Mouse (Mus musculus) embryonic facial prominence, embryonic 13.5 days (tissue): ENCODE measurements around the gene Foxj2. TPM values are rescaled to one million over a fixed set of nuclear protein-coding genes. Genes with fewer than 3 reads are reported as not detected.

Source experiments
- ATAC-seq: fragments of 200-750 bp; cut with Nextera tagmentation; 2 replicates; pipeline ENCODE4 v1.8.0; 2017; ENCODE audit warnings: low read depth; ENCODE audit not compliant: insufficient number of reproducible peaks, insufficient read depth, low FRiP score, low TSS enrichment
- H3K27ac ChIP-seq: fragments of 300-500 bp; sonication (generic); 2 replicates; pipeline ENCODE4 v1.5.1; 2015; ENCODE audit warnings: moderate library complexity, mild to moderate bottlenecking, inconsistent platforms
- H3K27me3 ChIP-seq: fragments of 300-500 bp; sonication (generic); 2 replicates; pipeline ENCODE4 v1.6.1; 2015; ENCODE audit warnings: mild to moderate bottlenecking, inconsistent platforms
- H3K36me3 ChIP-seq: fragments of 300-500 bp; sonication (generic); 2 replicates; pipeline ENCODE4 v1.6.1; 2015; ENCODE audit warnings: mild to moderate bottlenecking, inconsistent platforms
- H3K4me1 ChIP-seq: fragments of 300-500 bp; sonication (generic); 2 replicates; pipeline ENCODE4 v1.6.1; 2015; ENCODE audit warnings: inconsistent platforms
- H3K4me2 ChIP-seq: fragments of 300-500 bp; sonication (generic); 2 replicates; pipeline ENCODE4 v1.6.1; 2015; ENCODE audit warnings: moderate library complexity, mild to moderate bottlenecking, inconsistent platforms
- H3K4me3 ChIP-seq: fragments of 300-500 bp; sonication (generic); 2 replicates; pipeline ENCODE4 v1.5.1; 2015; ENCODE audit warnings: mild to moderate bottlenecking, inconsistent platforms
- H3K9ac ChIP-seq: fragments of 300-500 bp; sonication (generic); 2 replicates; pipeline ENCODE4 v1.6.1; 2015; ENCODE audit warnings: mild to moderate bottlenecking, inconsistent platforms
- H3K9me3 ChIP-seq: fragments of 300-500 bp; sonication (generic); 2 replicates; pipeline ENCODE4 v1.6.1; 2016; ENCODE audit warnings: inconsistent platforms
- WGBS: fragments of 180-500 bp; shearing (Covaris S2); methylation state at CpG from one replicate; pipeline ENCODE4 v1.1.7; 2015; ENCODE audit warnings: mixed read lengths; 5-methylcytosine and 5-hydroxymethylcytosine counted together
- polyA plus RNA-seq: library from polyadenylated mRNA; unstranded; fragments of >200 nt; fragmentation: Nextera tagmentation; extraction: Ambion mirVana; gene quantifications from 2 replicates; pipeline ENCODE4 v1.2.1, GENCODE M21; 2015

Gene Foxj2
- 6.2 and 6.8 TPM in 2 replicates for polyA plus RNA-seq

DNA sequence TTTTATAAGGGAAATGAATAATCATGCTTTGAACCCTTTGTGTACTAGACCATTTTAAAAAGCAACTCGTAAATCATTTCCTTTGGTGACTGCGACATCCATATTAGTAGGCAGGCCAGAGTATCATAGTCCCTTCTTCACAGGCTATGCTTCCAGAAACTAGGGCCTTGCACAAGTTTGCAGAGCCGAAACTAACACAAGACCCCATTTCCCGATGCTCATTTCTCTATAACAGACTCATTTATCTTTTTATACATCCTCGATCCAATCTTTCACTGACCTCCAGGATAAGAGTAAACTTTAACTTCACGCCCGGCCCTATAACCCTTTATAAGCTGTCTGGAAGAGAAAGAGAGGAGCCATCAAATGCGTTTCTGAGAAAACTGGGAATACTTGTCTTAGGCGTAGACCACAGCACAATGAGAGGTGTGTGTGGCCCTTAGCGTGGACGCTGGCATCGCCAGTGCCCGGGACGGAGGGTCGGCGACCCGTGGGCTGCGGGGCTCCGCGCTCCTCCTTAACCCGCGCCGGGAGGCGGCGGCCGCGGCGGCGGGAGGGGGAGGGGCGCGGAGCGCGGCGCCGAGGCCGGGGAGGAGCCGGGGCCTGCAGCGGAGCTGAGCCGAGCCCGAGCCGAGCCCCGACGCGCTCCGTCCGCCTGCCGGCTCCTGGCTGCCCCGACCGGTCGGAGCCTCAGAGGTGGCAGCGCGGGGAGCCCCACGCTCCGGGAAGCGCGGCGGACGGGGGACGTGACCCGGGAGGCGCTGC lies at the start of gene Foxj2:
TSS of gene Foxj2 (plus strand) at position 609 of the 765 bp plus-strand sequence.
- ATAC-seq: peak; percentile 87
- peak within 1 kb of the TSS; percentile 96 for H3K4me3 ChIP-seq
- H3K36me3 ChIP-seq: no peaks in the 10 kb centered on the region
- H3K27ac ChIP-seq: peak within 1 kb of the TSS; percentile 86
- no peaks in the 10 kb centered on the region for H3K27me3 ChIP-seq
- H3K9me3 ChIP-seq: no peaks in the 10 kb centered on the region
- peak within 1 kb of the TSS; percentile 80 for H3K4me2 ChIP-seq
- peak within 1 kb of the TSS; percentile 98 for H3K9ac ChIP-seq
- 2% methylated on average over 46 of the region's 61 CpGs for WGBS
- H3K4me1 ChIP-seq: peaks cover 28% of the 10 kb centered on the region

DNA sequence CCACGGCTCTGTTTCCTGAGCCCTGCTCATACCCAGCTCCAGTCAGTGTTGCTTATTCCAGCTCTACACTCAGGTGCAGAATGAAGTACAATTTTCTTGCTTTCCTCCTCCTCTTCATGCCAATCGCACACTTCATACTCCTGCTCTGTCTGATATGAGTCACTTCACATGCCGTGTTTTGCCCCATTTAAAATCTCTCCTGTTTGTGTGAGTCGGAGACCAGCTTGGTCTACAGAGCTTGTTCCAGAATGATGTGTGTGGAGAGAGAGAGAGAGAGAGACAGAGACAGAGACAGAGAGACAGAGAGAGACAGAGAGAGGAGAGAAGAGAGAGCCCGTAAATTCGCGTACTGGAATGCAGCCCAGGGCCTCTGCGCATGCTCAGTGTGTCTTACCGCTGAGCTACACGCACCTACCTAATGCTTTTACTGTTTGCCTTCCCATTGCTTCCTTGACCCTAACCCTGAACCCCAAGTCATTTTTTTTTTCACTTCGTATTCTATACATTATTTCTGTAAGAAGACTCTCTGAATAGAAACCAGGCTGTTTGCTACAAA lies 48.9 kb upstream of the Foxj2 start:
- Histone ChIP-seq H3K36me3 (no peaks in the 10 kb centered on the region), H3K9ac (no peak overlapping the region), H3K27ac (no peak overlapping the region), H3K27me3 (peaks cover 4% of the 10 kb centered on the region; the same call in 1 of the 2 replicates), H3K4me2 (no peak overlapping the region), H3K9me3 (no peaks in the 10 kb centered on the region), H3K4me3 (no peak overlapping the region), H3K4me1 (no peaks in the 10 kb centered on the region)
- WGBS: 91% methylated on average over 11 of the region's 11 CpGs
- no peak for ATAC-seq

DNA sequence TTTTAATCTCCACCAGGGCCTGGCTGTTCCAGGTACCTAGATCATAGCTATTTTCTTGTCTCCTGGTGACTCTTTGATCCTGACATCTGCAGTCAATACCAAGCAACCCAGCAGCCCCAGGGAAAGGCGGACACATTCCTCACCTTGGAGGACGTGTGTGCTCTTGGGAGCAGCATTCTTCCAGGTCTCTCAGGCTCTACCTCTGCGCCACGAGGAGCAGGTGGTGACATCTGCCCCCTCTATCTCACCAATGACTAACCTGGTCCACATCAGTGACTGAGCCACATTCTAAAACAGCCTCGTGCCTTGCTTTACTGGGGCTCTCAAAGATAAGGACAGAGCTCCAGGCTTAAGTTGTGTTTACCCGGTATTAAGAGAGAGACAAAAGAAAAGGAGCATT lies 47.0 kb upstream of the Foxj2 start:
- H3K36me3 ChIP-seq: no peaks in the 10 kb centered on the region
- H3K4me3 ChIP-seq: no peak overlapping the region
- H3K9ac ChIP-seq: no peak overlapping the region
- ATAC-seq: no peak
- H3K27ac ChIP-seq: no peak overlapping the region
- H3K9me3 ChIP-seq: no peaks in the 10 kb centered on the region
- WGBS: 44% methylated on average over 6 of the region's 6 CpGs
- H3K4me2 ChIP-seq: no peak overlapping the region
- H3K27me3 ChIP-seq: no peaks in the 10 kb centered on the region
- no peaks in the 10 kb centered on the region for H3K4me1 ChIP-seq

DNA sequence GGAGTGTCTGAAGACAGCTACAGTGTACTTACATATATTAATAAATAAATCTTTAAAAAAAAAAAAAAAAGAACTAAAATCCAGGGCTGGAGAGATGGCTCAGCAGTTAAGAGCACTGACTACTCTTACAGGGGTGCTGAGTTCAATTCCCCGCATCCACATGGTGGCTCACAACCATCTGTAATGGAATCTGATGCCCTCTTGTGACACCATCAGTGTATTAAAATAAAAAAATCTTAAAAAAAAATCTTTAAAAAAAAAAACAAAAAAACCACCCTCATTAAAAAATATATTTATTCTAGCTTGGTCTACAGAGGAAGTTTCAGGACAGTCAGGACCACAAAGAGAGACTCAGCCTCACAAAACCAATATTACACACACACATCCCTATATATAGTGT lies 45.4 kb upstream of the Foxj2 start:
- Histone ChIP-seq H3K9me3 (no peaks in the 10 kb centered on the region), H3K27ac (no peak overlapping the region), H3K4me1 (no peaks in the 10 kb centered on the region), H3K4me2 (no peak overlapping the region), H3K36me3 (no peaks in the 10 kb centered on the region), H3K27me3 (no peaks in the 10 kb centered on the region), H3K4me3 (no peak overlapping the region), H3K9ac (no peak overlapping the region)
- no peak for ATAC-seq
- WGBS: 89% methylated on average over 1 of the region's 1 CpGs

DNA sequence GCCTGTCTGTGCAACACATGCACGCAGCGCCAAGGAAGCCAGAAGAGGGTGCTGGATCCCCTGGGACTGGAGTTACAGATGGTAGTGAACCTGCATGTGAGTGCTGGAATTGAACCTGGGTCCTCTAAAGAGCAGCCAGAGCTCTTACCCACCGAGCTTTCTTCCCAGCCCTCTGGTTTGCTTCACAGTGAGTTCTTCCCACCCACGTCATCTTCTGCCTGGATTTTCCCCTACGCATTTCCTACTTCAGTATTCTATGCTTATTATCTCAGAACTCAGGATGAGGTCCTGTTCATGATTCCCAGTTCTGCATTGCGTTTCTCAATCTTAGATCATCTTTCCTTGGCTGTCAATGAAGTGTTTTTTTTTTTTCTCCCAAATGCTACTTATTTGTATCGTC lies 43.7 kb upstream of the Foxj2 start:
- 74% methylated on average over 7 of the region's 7 CpGs for WGBS
- no peak for ATAC-seq
- H3K9ac ChIP-seq: no peak overlapping the region
- no peak overlapping the region for H3K4me3 ChIP-seq
- no peaks in the 10 kb centered on the region for H3K4me1 ChIP-seq
- H3K27ac ChIP-seq: no peak overlapping the region
- H3K36me3 ChIP-seq: no peaks in the 10 kb centered on the region
- H3K9me3 ChIP-seq: no peaks in the 10 kb centered on the region
- H3K4me2 ChIP-seq: no peak overlapping the region
- no peaks in the 10 kb centered on the region for H3K27me3 ChIP-seq

DNA sequence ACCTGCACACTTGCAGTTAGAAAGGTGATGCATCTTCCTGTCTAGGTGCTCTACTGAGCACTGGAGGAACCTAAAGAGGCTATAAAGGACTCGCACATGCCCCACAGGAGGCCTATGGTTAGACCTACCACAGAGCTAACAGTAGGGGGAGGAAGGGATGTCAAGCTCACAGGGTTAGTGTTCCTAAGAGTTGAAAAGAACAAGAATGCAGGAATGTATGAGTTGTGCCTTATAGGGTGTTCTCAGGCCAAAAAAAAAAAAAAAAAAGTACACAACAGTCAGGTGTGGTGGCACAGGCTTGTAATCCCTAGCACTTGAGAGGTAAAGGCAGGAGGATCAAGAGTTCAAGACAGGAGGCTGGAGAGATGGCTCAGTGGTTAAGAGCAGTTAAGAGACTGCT lies 39.8 kb upstream of the Foxj2 start:
- no peaks in the 10 kb centered on the region for H3K9me3 ChIP-seq
- H3K4me2 ChIP-seq: no peak overlapping the region
- ATAC-seq: no peak
- H3K4me3 ChIP-seq: no peak overlapping the region
- WGBS: 47% methylated on average over 1 of the region's 1 CpGs
- H3K9ac ChIP-seq: no peak overlapping the region
- no peaks in the 10 kb centered on the region for H3K4me1 ChIP-seq
- no peaks in the 10 kb centered on the region for H3K36me3 ChIP-seq
- no peak overlapping the region for H3K27ac ChIP-seq
- no peaks in the 10 kb centered on the region for H3K27me3 ChIP-seq

DNA sequence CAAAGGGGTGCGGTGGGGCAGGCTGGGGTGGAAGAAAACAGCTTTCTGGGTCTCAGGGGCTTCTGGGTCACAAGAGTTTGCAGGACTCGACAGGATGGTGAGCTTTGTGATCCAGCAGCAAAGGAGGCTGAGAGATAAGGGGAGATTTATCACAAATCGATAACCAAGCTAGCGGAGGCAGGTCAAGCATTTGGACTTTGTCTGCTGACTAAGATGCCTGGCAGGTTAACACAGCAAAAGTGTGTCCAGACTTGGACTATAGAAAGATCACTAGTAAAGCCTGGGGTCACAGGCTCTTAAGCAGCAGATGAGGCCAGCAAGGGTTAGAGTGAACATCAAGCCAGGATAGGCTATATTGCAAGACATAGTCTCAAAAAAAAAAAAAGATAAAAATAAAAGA lies 38.5 kb upstream of the Foxj2 start:
- no peaks in the 10 kb centered on the region for H3K4me1 ChIP-seq
- 76% methylated on average over 4 of the region's 4 CpGs for WGBS
- ATAC-seq: no peak
- no peak overlapping the region for H3K4me2 ChIP-seq
- no peak overlapping the region for H3K27ac ChIP-seq
- no peak overlapping the region for H3K9ac ChIP-seq
- H3K9me3 ChIP-seq: no peaks in the 10 kb centered on the region
- H3K36me3 ChIP-seq: no peaks in the 10 kb centered on the region
- no peaks in the 10 kb centered on the region for H3K27me3 ChIP-seq
- no peak overlapping the region for H3K4me3 ChIP-seq

DNA sequence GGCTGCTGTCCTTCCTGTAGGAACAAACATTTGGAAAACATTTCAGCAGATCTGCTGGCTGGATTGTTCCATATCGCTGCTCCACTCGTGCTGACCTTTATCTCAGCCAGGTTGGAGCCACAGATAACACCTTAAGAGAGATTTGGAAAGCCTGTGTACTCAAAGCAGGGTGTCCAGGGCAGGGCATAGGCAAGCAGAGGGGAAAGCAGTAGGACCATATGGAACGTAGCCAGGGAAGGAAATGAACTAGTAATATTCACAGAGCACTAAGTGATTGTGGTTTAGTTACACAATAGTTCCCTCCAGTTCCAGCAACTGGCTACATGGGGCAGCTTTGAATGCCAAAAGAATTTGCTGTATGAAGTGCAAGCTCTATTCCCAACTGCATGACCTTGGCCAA lies 37.5 kb upstream of the Foxj2 start:
- no peak for ATAC-seq
- H3K36me3 ChIP-seq: no peaks in the 10 kb centered on the region
- H3K9ac ChIP-seq: no peak overlapping the region
- H3K9me3 ChIP-seq: no peaks in the 10 kb centered on the region
- H3K27ac ChIP-seq: no peak overlapping the region
- no peak overlapping the region for H3K4me3 ChIP-seq
- H3K4me1 ChIP-seq: no peaks in the 10 kb centered on the region
- H3K4me2 ChIP-seq: no peak overlapping the region
- 51% methylated on average over 3 of the region's 3 CpGs for WGBS
- H3K27me3 ChIP-seq: no peaks in the 10 kb centered on the region

DNA sequence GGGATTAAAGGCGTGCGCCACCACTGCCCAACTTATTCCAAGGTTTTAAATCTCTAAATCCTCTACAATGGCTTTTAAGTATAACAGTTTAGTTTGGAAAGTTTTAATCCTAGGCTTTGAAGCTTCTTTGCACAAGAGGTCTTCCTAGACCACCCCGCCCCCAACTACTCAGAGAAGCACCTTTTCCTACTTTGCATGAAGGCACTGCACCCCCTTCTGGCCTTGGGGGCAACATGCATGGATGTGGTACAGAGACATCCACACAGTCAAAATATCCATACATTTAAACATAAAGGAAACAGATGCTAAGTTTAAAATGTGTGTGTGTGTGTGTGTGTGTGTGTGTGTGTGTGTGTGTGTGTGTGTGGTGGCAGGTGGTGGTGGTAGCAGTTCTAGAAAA lies 34.8 kb upstream of the Foxj2 start:
- Histone ChIP-seq H3K4me1 (no peaks in the 10 kb centered on the region), H3K36me3 (no peaks in the 10 kb centered on the region), H3K27me3 (no peaks in the 10 kb centered on the region), H3K9me3 (no peaks in the 10 kb centered on the region), H3K4me3 (no peak overlapping the region), H3K9ac (no peak overlapping the region), H3K27ac (no peak overlapping the region), H3K4me2 (no peak overlapping the region)
- ATAC-seq: no peak
- WGBS: 91% methylated on average over 3 of the region's 3 CpGs

DNA sequence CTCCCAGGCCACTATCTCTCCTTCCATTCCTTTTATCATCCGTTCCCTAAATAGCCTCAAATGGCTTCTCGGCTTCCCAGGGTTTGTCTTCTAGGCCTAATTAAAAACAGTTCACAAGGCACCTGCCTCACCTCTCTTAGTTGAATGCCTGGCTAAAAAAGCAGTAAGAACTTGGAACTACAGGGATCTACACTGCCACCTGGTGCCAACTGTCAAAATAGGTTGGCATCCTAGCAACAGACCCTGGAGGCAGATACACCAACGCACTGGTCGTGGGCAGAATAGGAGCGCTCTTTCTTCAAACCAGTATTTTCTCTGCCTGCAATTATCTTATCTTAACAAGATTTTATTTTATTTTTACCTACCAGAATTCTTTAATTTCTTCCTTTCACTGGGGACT lies 33.4 kb upstream of the Foxj2 start:
- no peak overlapping the region for H3K4me2 ChIP-seq
- WGBS: 19% methylated on average over 5 of the region's 5 CpGs
- no peak overlapping the region for H3K27ac ChIP-seq
- no peaks in the 10 kb centered on the region for H3K36me3 ChIP-seq
- no peaks in the 10 kb centered on the region for H3K9me3 ChIP-seq
- no peaks in the 10 kb centered on the region for H3K27me3 ChIP-seq
- H3K9ac ChIP-seq: no peak overlapping the region
- H3K4me1 ChIP-seq: no peaks in the 10 kb centered on the region
- H3K4me3 ChIP-seq: no peak overlapping the region
- no peak for ATAC-seq

DNA sequence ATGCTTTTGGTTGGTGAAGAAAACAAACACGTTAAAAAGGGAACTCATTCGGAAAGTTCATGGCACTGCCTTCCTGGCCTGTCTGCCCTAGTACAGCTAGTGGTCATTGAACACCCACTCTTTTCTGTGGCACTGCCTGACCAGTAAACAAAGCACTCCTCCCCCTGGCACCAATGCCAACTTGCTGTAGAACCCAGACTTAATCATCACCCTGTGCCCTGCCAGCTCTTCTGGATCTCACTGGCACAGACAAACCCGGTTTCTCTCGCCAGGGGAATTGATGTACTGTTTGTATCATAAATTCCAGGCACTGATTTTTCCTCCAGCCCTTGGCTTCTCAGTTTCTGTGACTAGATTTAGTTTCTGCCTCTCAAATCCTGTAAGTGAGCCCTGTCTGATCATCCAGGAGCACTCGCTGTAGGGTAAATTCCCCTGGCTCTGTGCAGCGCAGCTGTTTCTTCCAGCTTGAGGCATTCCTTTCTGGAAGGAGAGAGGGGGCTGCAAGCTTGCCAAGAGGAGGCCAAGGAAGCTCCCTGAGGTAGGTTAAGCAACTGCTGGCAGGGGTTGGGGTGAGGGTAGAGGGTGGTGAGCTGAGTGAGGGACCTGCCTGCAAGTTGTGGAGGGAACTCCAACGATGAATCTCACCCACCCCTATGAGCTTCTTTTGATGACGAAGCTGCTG lies 24.3 kb upstream of the Foxj2 start:
- Histone ChIP-seq H3K27me3 (no peaks in the 10 kb centered on the region), H3K4me3 (no peak overlapping the region), H3K36me3 (no peaks in the 10 kb centered on the region), H3K4me2 (no peak overlapping the region), H3K9me3 (no peaks in the 10 kb centered on the region), H3K27ac (peak overlapping the region; percentile 33; the same call in 1 of the 2 replicates), H3K4me1 (0 out of 2 replicates have a peak, but pooled peaks cover 6% of the 10 kb centered on the region), H3K9ac (no peak overlapping the region)
- WGBS: 66% methylated on average over 8 of the region's 8 CpGs
- ATAC-seq: no peak
